In the genomic region with DNA sequence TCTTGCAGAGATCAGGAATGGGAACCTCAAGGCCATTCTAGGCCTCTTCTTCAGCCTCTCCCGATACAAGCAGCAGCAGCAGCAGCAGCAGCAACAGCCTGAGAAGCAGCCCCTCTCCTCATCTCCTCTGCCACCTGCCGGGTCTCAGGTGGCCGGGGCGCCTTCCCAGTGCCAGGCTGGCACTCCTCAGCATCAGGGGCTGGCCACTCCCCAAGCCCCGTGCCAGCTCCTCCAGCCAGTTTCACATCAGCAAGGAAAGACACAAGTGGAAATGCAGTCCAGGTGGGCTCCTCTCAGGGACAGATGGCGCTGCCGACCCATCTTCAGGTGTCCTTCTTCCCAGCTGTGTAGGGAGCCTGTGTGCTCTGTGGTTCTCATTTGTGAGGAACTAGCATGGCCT, we compare ENCODE assay signal across 21 mouse cellular contexts.
DNase-seq lines count a peak whose midpoint lies in the region; ATAC-seq lines count a peak whose summit lies in the region.
"Had no signal": no experiment of that assay in that cellular context is flagged by ENCODE, and none has a peak within 500 bp of the region (broad histone marks: within the 10 kb centered on the region; RNA-seq: fewer than 3 reads in every experiment).

No protein-coding gene starts in this region.

- H3K9me3 ChIP-seq in hindbrain, embryonic 14.5 days (ENCODE audit: control insufficient read depth, low read length): no peaks in the 10 kb centered on the region
- H3K9me3 ChIP-seq in hindbrain, embryonic 11.5 days (ENCODE audit: control insufficient read depth, low read length): no peaks in the 10 kb centered on the region
- H3K9me3 ChIP-seq in hindbrain, embryonic 16.5 days (ENCODE audit: control insufficient read depth, low read length): no peaks in the 10 kb centered on the region
- H3K9me3 ChIP-seq: embryonic facial prominence, embryonic 13.5 days; heart, embryonic 15.5 days had no signal

- peak; percentile 53 to 64 for DNase-seq in cerebellum, postnatal 10 days
- DNase-seq in cerebellum, adult 9-11 months: no peak
- DNase-seq in hindbrain, embryonic 14.5 days (ENCODE audit: low spot score): no peak
- no peak for DNase-seq in hindbrain, embryonic 11.5 days (ENCODE audit: low spot score)
- DNase-seq in left cerebral cortex, postnatal 4 days: peak; percentile 54
- DNase-seq in left cerebral cortex, postnatal 14 days (ENCODE audit: low spot score in 2 of 2): no peak
- DNase-seq: adrenal gland, adult 8-10 months; adrenal gland, postnatal 36 days; B cell, adult 2 months; cerebellum, adult 2 months; cerebellum, postnatal 25 days; gastrocnemius, postnatal 14 days; heart, adult 2 months; heart, postnatal 14 days had no signal

- no peak overlapping the region for H3K4me3 ChIP-seq in hindbrain, embryonic 14.5 days (replicated peaks; ENCODE audit: low read length)
- H3K4me3 ChIP-seq in hindbrain, embryonic 11.5 days (ENCODE audit: low read depth, low read length): no peak overlapping the region
- no peak overlapping the region for H3K4me3 ChIP-seq in hindbrain, embryonic 16.5 days (ENCODE audit: low read length)
- H3K4me3 ChIP-seq: embryonic facial prominence, embryonic 13.5 days; heart, adult 2 months; heart, embryonic 15.5 days had no signal

- intact Hi-C loops in left cerebral cortex, postnatal 4 days (cut with DNase I): no loop called here
- intact Hi-C loops in left cerebral cortex, postnatal 14 days (cut with DNase I): no loop called here

- peak overlapping the region; percentile 55 for H3K27ac ChIP-seq in hindbrain, embryonic 14.5 days
- H3K27ac ChIP-seq in hindbrain, embryonic 11.5 days (ENCODE audit: low read depth, low read length): no peak overlapping the region
- H3K27ac ChIP-seq in hindbrain, embryonic 16.5 days (ENCODE audit: low read depth, low read length): 0 out of 2 replicates have a peak overlapping the region, but pooled peaks have one; percentile 54
- H3K27ac ChIP-seq: heart, adult 2 months; heart, embryonic 15.5 days had no signal

- H3K9ac ChIP-seq in hindbrain, embryonic 14.5 days: no peak overlapping the region
- no peak overlapping the region for H3K9ac ChIP-seq in hindbrain, embryonic 11.5 days (ENCODE audit: low read depth, low read length)
- 0 out of 2 replicates have a peak overlapping the region, but pooled peaks have one; percentile 24 for H3K9ac ChIP-seq in hindbrain, embryonic 16.5 days (ENCODE audit: low read depth, low read length)
- H3K9ac ChIP-seq: embryonic facial prominence, embryonic 13.5 days; heart, embryonic 15.5 days had no signal

- H3K27me3 ChIP-seq in hindbrain, embryonic 14.5 days (ENCODE audit: control insufficient read depth, insufficient read depth, low read length): no peaks in the 10 kb centered on the region
- no peaks in the 10 kb centered on the region for H3K27me3 ChIP-seq in hindbrain, embryonic 11.5 days (ENCODE audit: control insufficient read depth, insufficient read depth, low read length)
- H3K27me3 ChIP-seq in hindbrain, embryonic 16.5 days (replicated peaks; ENCODE audit: control insufficient read depth, insufficient read depth, low read length): no peaks in the 10 kb centered on the region
- H3K27me3 ChIP-seq: heart, embryonic 15.5 days had no signal

- H3K36me3 ChIP-seq in hindbrain, embryonic 14.5 days (replicated peaks; ENCODE audit: control insufficient read depth, insufficient read depth): no peaks in the 10 kb centered on the region
- H3K36me3 ChIP-seq in hindbrain, embryonic 11.5 days (ENCODE audit: control insufficient read depth, insufficient read depth, low read length): no peaks in the 10 kb centered on the region
- H3K36me3 ChIP-seq in hindbrain, embryonic 16.5 days (ENCODE audit: control insufficient read depth, insufficient read depth, low read length): no peaks in the 10 kb centered on the region
- H3K36me3 ChIP-seq: embryonic facial prominence, embryonic 13.5 days; G1E had no signal

- whole genome bisulfite sequencing in hindbrain, embryonic 14.5 days: 76% methylated on average over 7 of the region's 7 CpGs
- 94% methylated on average over 7 of the region's 7 CpGs for WGBS in hindbrain, embryonic 11.5 days
- WGBS in hindbrain, embryonic 16.5 days: 78% methylated on average over 7 of the region's 7 CpGs

- H3K4me1 ChIP-seq in hindbrain, embryonic 14.5 days (replicated peaks; ENCODE audit: control insufficient read depth, insufficient read depth, low read length): peaks cover 15% of the 10 kb centered on the region
- H3K4me1 ChIP-seq in hindbrain, embryonic 11.5 days (replicated peaks; ENCODE audit: control insufficient read depth, insufficient read depth, low read length): no peaks in the 10 kb centered on the region; the same call in 1 of the 2 replicates
- peaks cover 16% of the 10 kb centered on the region for H3K4me1 ChIP-seq in hindbrain, embryonic 16.5 days (ENCODE audit: control insufficient read depth, insufficient read depth, low read depth, low read length)
- H3K4me1 ChIP-seq: heart, embryonic 15.5 days had no signal

- no peak overlapping the region for H3K4me2 ChIP-seq in hindbrain, embryonic 14.5 days (replicated peaks)
- no peak overlapping the region for H3K4me2 ChIP-seq in hindbrain, embryonic 11.5 days (replicated peaks; ENCODE audit: low read depth, low read length)
- H3K4me2 ChIP-seq in hindbrain, embryonic 16.5 days (ENCODE audit: low read length): no peak overlapping the region
- H3K4me2 ChIP-seq: embryonic facial prominence, embryonic 13.5 days; heart, embryonic 11.5 days; heart, embryonic 15.5 days had no signal

- no peak for ATAC-seq in hindbrain, embryonic 14.5 days (ENCODE audit: low FRiP score)
- ATAC-seq in hindbrain, embryonic 11.5 days (ENCODE audit: low FRiP score): no peak
- no peak for ATAC-seq in hindbrain, embryonic 16.5 days
- ATAC-seq in erythroid progenitor cell, adult 5-6 weeks (replicated peaks; ENCODE audit: low FRiP score, poor library complexity, severe bottlenecking): no peak
- ATAC-seq: CD4-positive, CD25-positive, alpha-beta regulatory T cell, adult 4 months had no signal

Comparison
In these comparisons a context has a peak if more than half of its experiments do, and no peak if none do; other contexts are left out.
1. DNase-seq: peak in cerebellum, postnatal 10 days (2 of 2) and left cerebral cortex, postnatal 4 days (single experiment); none in cerebellum, adult 9-11 months (single experiment), hindbrain, embryonic 14.5 days (single experiment), hindbrain, embryonic 11.5 days (single experiment) and left cerebral cortex, postnatal 14 days (0 of 2).